Mouse (Mus musculus) large intestine, adult 2 months (tissue): ENCODE results near the gene Grik5. TPM values are rescaled to one million over a fixed set of nuclear protein-coding genes. Genes with fewer than 3 reads are reported as not detected.
A peak's percentile ranks its signal among the peaks of the same experiment; 100 is the strongest.

Experiments
- DNase-seq: peaks from one replicate; pipeline ENCODE4 v3.0.0-alpha.2; 2012; ENCODE audit warnings: low read depth, low spot score
- WGBS: fragments of 180-500 bp; shearing (Covaris S2); methylation state at CpG from one replicate; pipeline ENCODE4 v1.1.7; 2018; 5-methylcytosine and 5-hydroxymethylcytosine counted together
- polyA plus RNA-seq: library from polyadenylated mRNA; depleted of rRNA; stranded (reverse); fragments of >200 nt; gene quantifications from 2 replicates; pipeline ENCODE4 v1.2.3, GENCODE M21; 2012

Gene Grik5
- polyA plus RNA-seq, 1 experiment = 6.4 TPM

DNA sequence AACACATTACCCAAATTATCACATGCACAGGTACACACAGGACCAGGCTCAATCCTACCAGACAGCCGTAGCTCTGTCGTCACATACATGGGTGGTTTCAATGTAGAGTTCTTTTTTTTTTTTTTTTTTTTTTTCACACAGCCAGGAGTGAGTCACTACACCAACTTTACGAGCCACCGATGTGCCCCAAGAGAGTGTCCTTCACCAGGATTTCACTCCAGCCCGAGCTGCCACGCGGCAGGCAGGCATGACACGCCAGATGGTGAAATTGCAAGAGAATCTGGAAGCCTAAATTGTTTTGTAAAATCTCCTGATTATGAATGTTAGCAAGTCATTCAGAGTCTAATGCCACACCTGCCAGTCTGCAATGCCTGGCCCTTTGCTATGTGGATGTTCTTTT is 24.8 kb downstream of the Grik5 start:
- peak; percentile 22 for DNase-seq
- 41% methylated on average over 8 of the region's 8 CpGs for WGBS

DNA sequence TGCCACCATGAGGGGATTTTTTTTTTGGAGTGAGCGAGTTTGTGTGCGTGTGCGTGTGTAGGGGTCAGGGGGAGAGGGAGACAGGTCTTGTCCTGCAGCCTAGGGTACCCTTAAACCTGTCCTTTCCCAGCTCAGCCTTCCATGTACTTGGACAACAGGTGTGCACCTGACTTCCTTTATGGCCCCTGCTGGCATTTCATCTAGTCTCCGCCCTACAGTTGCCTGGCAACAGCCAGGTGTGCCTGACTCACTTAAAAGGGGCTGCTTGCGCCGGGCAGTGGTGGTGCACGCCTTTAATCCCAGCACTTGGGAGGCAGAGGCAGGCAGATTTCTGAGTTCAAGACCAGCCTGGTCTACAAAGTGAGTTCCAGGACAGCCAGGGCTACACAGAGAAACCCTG is 27.5 kb downstream of the Grik5 start:
- peak; percentile 39 for DNase-seq
- 55% methylated on average over 7 of the region's 7 CpGs for WGBS

DNA sequence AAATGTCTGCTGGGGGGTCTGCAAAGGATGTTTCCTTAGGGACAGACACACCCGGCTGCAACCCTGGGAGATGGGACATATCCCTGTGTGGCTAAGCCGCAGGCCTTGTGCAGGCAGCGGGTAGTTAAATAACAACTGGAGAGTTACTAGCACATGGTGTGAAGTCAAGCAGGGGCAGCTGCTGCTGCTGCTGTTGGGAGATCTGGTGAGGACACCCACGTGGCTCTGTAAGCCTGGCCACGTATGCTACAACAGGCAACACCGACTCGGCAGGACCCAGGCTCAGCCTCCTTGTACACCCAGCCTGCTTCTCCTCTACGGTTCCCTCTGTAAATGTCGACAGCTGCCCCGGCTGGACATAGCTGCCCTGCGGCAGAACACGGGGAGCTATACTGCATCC is 30.2 kb downstream of the Grik5 start:
- no peak for DNase-seq
- WGBS = 90% methylated on average over 12 of the region's 12 CpGs

DNA sequence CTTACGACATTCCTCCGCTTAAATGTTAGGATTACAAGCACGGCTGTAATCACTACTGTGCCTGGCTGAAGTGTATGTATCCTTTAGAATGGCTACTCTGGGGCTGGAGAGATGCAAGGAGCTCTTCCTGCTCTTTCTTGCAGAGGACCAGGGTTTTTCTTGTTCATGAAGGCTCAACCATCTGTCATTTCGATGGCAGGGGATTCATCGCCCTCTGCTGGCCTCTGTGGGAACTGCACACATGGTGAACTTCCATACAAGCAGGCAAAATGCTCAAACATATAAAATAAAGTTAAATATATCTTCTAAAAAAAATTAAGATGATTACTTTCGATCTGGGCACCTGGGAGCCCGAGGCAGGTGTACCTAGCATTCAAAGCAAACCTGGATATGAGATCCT is 36.2 kb downstream of the Grik5 start:
- no peak for DNase-seq
- WGBS = 45% methylated on average over 7 of the region's 7 CpGs

DNA sequence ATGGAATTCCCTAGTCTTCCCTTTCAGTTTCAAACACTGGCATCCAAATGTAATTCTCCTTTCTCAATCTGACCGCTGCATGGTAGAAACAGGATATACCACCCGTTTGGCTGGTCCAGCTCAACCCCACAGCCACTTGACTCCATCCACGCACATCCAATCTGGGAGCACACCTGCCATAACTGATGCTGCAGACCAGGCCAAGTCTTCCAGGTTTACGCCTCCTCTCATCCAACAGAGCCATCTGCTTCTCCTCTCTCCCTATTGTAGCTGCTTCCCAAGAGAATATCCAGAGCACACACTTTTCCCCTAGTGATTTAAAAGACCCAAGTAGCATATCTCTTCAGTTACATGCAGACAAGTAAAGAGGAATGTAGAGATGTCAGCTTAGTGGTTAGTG is 37.4 kb downstream of the Grik5 start:
- DNase-seq = no peak
- 87% methylated on average over 4 of the region's 4 CpGs for WGBS

DNA sequence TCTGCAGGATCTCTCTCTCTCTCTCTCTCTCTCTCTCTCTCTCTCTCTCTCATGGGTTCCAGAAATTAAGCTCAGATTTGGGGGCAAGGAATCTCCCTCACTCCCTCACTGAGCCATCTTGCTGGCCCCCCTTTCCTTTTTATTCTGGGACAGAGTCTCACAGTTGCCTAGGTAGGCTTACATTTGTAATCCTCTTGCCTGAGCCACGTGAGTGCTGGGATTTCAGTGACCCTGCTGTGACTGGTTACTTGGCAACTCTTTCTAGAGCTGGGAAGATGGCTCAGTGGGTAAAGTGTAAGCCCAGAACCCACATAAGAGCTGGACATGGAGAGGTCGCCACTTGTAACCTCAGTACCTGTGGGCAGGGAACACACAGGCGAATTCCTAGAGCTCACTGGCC is 40.6 kb downstream of the Grik5 start:
- WGBS = 80% methylated on average over 3 of the region's 3 CpGs
- no peak for DNase-seq

DNA sequence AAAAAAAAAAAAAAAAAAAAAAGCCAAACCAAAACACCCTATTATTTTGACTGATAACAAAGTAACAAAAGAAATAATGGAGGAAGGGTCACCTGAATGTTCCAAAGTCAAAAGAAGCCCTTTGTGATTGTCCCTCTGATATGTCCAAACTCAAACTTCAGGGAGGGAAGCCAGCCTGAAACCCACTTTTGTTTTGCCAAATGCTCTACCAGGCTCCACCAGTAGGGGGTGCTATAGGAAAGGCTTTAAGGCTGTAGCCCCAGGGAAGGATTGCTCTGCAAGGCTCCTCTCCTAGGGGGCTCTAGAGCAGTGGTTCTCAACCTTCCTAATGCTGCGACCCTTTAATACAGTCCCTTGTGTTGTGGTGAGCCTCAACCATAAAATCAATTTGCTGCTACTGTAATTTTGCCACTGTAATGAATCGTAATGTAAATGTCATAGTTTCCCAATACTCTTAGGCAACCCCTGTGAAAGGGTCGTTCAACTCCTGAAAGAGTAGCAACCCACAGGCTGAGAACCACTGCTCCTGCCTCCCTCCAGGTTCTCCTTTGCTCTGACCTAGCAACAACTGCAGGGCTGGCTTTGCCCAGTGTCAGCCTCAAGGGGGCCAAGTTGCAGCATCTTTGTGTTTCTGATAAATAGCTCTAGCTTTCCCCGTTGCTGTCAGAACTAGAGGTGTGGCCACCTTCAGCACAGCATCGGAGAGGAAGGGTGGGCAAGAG is 42.0 kb downstream of the Grik5 start:
- no peak for DNase-seq
- WGBS = 40% methylated on average over 5 of the region's 5 CpGs

DNA sequence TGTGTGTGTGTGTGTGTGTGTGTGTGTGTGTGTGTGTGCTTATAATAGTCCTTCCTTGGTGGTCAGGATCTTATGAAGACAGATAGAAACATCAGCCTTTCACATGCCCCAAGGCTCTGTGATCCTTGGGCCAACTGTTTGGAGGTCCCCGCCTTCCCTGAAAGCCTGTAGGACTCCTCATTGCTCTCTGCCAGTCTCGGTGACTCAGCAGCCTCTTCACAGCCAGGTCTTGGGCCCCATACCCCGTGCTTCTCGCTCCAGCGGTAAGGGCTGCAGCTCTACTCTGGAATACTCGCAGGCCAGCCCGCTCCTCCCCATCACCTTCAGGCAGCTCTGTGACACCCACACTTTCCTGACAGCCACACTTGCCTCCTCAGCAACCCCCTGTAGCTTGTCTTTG is 45.7 kb downstream of the Grik5 start:
- no peak for DNase-seq

DNA sequence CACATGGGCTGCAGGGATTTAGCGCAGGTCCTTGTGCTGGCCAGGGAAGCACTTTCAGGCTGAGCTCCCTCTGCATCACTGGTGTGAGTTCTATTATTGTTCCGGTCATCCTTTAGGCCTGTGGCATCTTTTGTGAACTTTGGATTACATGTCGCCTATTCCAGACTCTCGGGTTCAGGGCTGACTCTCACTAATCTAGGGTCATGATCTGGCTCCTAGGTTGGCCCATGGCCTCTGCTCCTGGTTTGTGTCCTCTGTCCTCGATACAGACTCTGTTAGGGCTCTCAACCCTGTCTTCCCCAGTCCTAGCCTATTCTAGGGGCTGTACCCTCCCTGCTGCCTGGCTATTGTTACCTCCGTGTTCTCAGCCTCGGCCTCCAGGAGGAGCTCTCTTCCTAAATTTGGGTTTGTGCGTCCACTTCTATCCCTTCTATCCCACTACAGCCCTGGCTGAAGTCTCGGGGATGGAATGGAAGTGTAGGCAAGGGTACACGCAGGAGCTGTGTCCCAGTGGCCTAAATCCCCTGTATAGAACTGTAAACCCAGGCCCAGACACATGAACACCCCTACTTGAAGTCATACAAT is 46.2 kb downstream of the Grik5 start:
- 64% methylated on average over 10 of the region's 10 CpGs for WGBS
- DNase-seq = no peak

More for the DNA sequence above, 45.7 kb downstream of the Grik5 start:
- 53% methylated on average over 7 of the region's 7 CpGs for WGBS

DNA sequence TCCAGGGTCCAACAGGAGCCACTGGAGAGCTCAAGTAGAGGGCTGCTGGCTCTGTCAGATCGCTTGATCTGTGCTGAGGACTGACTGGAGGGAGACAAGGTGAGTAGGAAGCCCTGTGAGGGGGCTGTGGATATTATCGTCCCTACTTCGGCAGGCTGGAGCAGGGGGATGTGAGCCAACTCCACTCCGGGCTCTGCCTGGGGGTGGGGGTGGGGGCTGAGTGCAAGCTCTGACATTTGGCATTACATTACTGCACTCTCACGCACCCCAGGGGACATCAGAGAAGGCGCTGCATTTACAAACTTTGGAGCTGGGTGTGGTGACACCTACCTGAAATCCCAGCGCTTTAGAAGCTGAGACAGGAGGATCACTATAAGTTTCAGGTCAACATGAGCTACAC is 60.6 kb downstream of the Grik5 start:
- DNase-seq = no peak
- 74% methylated on average over 7 of the region's 7 CpGs for WGBS

DNA sequence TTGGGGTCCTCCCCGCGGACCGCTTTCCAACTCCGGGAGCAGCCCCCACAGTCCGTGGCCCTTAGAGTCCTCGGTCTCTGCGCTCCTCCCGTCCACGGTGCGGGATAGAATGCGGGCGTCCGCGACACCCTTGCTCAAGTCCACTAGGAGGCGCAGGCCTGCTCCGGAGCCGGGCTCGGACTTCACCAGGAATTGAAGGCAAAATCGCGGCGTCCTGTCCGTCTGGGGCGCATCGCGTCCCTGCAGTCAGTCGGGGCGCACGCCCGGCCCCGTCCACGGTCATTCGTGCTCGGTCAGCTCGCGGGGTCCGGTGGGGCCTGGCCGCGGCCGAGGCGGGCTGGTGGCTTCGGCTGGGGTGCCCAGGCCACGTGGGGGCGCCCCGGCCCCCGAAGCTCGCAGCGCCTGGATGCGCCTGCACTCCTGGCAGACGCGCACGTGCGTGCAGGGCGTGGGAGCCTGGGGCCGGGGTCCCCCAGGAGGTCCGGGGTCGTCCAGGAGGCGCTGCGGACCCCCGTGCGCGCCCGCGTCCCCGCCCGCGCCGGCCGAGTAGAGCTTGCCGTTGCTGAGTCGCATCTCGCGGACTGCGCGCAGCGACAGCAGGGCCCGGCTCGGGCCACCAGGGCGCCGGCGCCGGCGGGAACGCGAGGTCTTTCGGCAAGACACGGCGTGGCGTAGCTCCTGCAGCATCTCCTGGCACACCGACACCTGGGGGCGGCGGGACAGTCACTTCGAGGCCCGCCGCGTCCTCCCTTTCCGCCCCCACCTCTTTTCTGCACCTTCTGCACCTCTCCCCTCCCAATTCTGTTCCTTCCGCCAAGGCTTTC is 61.8 kb downstream of the Grik5 start:
- no peak for DNase-seq
- WGBS = 8% methylated on average over 97 of the region's 97 CpGs

DNA sequence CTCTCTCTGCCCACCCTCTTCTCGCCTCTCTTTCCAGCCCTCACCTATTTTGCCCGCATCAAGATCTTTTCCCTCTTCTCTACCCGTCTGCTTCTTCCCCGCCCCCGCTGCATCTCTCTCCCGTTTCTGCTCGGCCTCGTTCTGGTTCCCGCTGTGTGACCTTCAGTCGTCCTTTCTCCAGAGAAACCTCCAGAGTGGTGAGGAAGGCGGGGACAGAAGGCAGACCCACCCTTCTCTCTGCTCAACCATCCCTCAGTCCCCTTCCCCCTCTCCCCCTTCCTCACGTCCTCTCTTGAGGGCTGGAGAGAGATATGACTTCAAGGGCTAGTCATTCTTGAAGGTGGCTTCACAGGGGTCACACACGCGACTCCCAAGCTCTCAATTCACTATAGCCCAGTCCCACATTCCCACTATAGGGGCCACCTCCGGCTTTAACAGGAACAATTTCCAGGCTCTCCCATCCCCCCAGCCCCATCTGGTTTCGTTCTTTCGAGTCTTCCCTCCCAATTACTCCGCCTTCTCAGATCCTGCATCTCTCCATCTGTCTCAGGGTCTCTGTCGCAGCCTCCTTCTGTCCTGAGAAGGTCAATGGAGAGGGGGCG is 62.9 kb downstream of the Grik5 start:
- WGBS = 23% methylated on average over 20 of the region's 20 CpGs

DNA sequence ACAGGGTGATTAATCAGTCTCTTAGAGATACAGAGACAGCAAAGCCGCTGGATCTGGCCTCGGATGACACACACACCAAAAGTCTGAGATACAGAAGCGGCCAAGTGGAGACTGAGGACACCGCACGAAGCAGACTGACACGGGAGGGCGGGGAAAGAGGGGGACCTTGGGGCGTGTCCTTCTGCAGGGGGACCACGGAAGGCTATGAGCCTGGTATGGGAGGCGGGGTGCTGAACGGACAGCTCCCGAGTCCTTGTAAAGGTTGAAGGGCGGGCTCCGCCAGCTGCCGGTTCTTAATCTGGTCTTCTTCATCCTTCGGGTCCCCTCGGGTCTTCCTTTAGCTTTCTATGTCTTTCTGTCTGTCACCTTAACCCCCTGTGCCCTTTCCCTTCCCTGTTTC is 63.5 kb downstream of the Grik5 start:
- no peak for DNase-seq
- 1% methylated on average over 17 of the region's 17 CpGs for WGBS

More for the DNA sequence above, 62.9 kb downstream of the Grik5 start:
- DNase-seq = no peak

DNA sequence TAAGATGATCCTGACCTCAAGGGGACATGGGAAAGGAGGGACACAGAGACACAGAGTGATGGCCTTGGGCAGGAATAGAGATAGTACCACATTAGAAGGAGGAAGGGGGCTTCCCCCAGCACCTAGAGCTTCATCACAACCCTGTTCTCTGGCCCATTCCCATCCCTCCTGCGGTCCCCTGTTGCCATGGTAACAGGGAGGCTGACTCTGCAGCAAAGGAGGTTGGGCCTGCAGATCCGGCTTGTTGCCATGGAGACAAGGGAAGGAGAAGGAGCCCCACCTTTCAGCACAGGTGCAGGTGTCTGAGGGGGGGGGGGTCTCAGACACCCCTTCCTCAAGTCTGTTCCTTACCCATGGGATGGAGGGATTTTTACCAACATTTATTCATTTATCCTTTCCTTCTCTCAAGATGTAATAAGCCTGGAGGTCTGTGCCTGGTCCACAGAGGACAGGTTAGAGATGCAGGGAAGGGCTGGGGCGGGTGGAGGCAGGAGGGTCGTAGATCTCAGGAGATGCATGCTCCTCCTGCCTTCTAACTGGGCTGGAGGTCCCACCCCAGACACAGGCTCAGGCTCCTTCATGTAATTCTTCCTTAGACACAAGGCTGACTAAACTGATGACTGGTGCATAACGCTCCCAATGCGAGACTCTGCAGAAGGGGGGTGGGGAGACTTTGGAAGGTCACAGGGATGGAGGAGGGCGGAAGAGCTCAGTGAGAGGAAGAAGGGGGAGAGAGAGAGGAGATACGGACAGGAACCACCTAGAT is 64.4 kb downstream of the Grik5 start:
- no peak for DNase-seq
- WGBS = 33% methylated on average over 8 of the region's 8 CpGs

DNA sequence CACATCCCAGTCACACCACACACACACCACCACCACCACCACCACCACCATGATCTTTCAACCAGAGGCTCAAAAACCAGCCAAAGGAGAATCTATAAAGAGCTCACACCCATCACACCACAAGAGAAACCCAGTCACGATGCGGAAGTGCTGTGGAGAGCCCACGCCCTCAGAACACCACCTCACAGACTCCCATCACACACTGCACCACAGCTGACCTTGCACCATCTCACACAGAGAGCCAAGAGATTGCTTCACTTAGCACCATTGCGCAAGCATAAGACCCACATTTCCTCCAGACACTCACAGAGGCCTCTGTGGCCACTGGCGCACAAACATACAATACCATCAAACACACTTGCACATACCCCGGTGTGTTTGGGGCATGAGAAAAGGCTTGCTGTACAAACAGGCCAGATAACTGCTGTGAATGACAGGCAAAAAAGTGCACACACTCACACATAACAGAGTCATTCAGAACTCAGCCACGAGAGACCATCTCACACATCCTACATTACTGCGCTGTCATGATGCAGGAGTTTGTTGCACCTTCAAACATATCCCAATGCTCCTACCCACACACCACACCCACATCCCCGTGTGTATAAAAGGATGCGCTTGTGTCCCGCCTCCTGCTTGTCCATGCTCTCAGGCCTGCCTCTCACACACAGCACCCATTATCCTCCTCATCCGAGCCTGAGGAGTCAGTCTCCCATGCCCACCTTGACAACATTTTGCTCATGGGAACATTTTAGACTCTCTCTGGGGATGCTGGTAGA is 65.4 kb downstream of the Grik5 start:
- DNase-seq = no peak
- 72% methylated on average over 12 of the region's 12 CpGs for WGBS

DNA sequence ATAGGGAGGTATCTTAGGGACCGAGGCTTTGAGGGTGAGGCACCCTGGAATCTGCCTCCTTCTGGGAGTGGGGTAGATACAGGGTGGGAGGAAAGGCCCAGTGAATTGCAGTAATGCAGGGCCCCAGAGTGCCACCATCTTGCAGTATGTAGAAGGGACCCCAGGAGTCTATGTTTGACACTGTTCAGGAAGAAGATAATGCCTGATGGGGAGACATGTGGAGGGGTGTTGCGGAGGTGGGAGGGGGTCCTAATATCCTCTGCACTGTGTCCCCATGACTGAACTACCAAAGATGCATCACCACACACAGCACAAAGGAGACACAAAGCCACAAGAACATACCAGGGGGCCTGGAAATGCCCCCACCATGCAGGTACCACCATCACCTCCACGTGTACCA is 66.0 kb downstream of the Grik5 start:
- no peak for DNase-seq
- 72% methylated on average over 3 of the region's 3 CpGs for WGBS

DNA sequence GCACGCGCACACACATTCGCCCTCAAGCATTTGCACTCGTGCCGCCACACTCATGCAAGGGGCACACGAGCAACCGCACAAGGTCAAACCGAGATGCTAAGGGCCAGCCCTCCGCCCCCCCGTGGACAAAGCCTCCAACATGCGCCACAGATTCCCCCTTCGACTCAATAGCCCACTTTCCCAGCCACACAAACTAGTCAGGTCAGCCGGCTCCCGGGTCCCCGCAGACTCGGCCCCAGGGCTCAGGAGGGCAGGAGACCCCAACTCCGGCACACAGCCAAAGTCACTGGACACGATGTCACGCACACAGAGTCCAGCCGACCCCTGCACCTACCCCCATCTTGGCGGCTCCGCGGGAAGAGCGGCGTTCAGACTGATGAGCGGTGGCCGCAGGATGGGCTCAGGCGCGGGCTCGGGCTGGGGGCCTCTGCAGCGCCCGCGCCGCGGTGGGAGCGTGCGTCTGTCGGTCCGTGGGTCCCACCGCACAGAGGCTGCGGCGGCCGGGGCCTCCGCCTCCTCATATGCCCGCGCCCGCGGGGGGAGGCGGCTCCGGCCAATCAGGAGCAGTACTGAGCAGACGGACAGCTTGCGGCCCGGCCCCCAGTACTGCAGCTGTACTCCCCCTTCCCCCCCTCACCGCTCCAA is 66.6 kb downstream of the Grik5 start, which contains the start of gene Atp1a3:
Gene Atp1a3, minus strand, starts transcription at position 538 of the 645 bp plus-strand sequence.
- 3% methylated on average over 54 of the region's 54 CpGs for WGBS
- no peak for DNase-seq

DNA sequence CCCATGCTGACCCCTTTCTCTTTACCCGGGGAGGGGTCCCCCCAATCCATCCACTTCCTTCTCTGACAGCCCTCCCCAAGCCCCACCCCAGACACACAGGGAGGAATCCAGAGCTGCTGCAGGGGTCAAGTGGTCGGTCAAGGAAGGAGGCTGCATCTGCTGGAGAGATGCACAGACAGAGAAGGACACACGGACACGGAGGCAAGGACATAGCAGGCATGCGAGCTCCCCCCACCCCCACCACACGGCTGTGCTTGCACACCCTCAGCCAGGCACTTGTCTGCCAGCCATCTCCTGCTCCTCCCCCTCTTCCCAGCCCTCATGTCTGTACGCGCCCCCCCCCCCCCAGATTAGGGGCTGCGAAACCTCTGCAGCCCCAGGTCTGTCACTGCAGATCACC is 67.3 kb downstream of the Grik5 start:
- DNase-seq = no peak
- WGBS = 39% methylated on average over 8 of the region's 9 CpGs
